Mouse (Mus musculus) MEL (cell line): ENCODE results near the gene Gda. TPM values are rescaled to one million over a fixed set of nuclear protein-coding genes. Genes with fewer than 3 reads are reported as not detected.

ENCODE experiments used
- DNase-seq: peaks from one replicate; pipeline ENCODE4 v3.0.0; 2011; ENCODE audit warnings: low read depth, low spot score
- H3K27ac ChIP-seq: 2 replicates; pipeline ENCODE4 v1.5.1; 2012; ENCODE audit warnings: low read depth, mild to moderate bottlenecking, control low read depth, low read length, moderate library complexity; ENCODE audit not compliant: control insufficient read depth
- H3K27me3 ChIP-seq, 2 experiments: fragments of 150-350 bp in 1 of 2; sonication (generic) in 1 of 2; 2 replicates each; pipeline ENCODE4 v1.6.1; 2012; ENCODE audit warnings: low read length in 2 of 2, mild to moderate bottlenecking in 2 of 2, improper control_type of control experiment in 1 of 2, moderate library complexity in 1 of 2; ENCODE audit not compliant: insufficient read depth in 2 of 2, control insufficient read depth in 1 of 2
- H3K36me3 ChIP-seq, 2 experiments: 2 replicates each; pipeline ENCODE4 v1.6.1; 2012 to 2014; ENCODE audit warnings: low read length in 2 of 2, improper control_type of control experiment in 1 of 2, inconsistent platforms in 1 of 2, mild to moderate bottlenecking in 1 of 2; ENCODE audit not compliant: insufficient read depth in 2 of 2, control insufficient read depth in 1 of 2
- H3K4me1 ChIP-seq, 2 experiments: fragments of 150-350 bp in 1 of 2; sonication (generic) in 1 of 2; 2 replicates each; pipeline ENCODE4 v1.6.1; 2012; ENCODE audit warnings: low read length in 2 of 2, improper control_type of control experiment in 1 of 2, mild to moderate bottlenecking in 1 of 2; ENCODE audit not compliant: insufficient read depth in 2 of 2, control insufficient read depth in 1 of 2
- H3K4me3 ChIP-seq, 2 experiments: fragments of 150-350 bp in 1 of 2; sonication (generic) in 1 of 2; 2 replicates each; pipeline ENCODE4 v1.5.1; 2012; ENCODE audit warnings: low read depth in 2 of 2, low read length in 2 of 2, mild to moderate bottlenecking in 2 of 2, moderate library complexity in 2 of 2, control low read depth in 1 of 2, improper control_type of control experiment in 1 of 2; ENCODE audit not compliant: control insufficient read depth in 1 of 2, insufficient read depth in 1 of 2
- H3K79me2 ChIP-seq: 2 replicates; pipeline ENCODE4 v1.6.1; 2012; ENCODE audit warnings: mild to moderate bottlenecking, low read length, moderate library complexity; ENCODE audit not compliant: control insufficient read depth, poor library complexity, insufficient read depth
- H3K9ac ChIP-seq: 2 replicates; pipeline ENCODE4 v1.6.1; 2012; ENCODE audit warnings: low read depth, mild to moderate bottlenecking, control low read depth, low read length, moderate library complexity; ENCODE audit not compliant: control insufficient read depth, poor library complexity, severe bottlenecking
- H3K9me3 ChIP-seq: fragments of 150-350 bp; sonication (generic); replicated peaks from 2 replicates; pipeline ENCODE4 v1.6.1; 2012; ENCODE audit warnings: mild to moderate bottlenecking, low read length, improper control_type of control experiment, moderate library complexity; ENCODE audit not compliant: insufficient read depth
- CHD1 ChIP-seq: IDR thresholded peaks from 2 replicates; pipeline ENCODE4 v1.6.1; 2012; ENCODE audit warnings: low read depth, mild to moderate bottlenecking, inconsistent platforms, low read length, improper control_type of control experiment
- CHD2 ChIP-seq: IDR thresholded peaks from 2 replicates; pipeline ENCODE4 v1.6.1; 2011; ENCODE audit warnings: low read length, improper control_type of control experiment
- CTCF ChIP-seq, 3 experiments: IDR thresholded peaks in 2 of 3; conservative IDR thresholded peaks in 1 of 3; 2 replicates each; pipeline ENCODE4 v1.5.1; 2011 to 2012; ENCODE audit warnings: low read length in 3 of 3, low read depth in 2 of 3, mild to moderate bottlenecking in 2 of 3, improper control_type of control experiment in 1 of 3, inconsistent platforms in 1 of 3, mixed read lengths in 1 of 3, moderate library complexity in 1 of 3; ENCODE audit not compliant: control insufficient read depth in 1 of 3, insufficient read depth in 1 of 3, poor library complexity in 1 of 3, severe bottlenecking in 1 of 3
- EP300 ChIP-seq, 2 experiments: IDR thresholded peaks; 2 replicates each; pipeline ENCODE4 v1.6.1; 2011; ENCODE audit warnings: improper control_type of control experiment in 2 of 2, low read length in 2 of 2, low read depth in 1 of 2, mild to moderate bottlenecking in 1 of 2
- ETS1 ChIP-seq: IDR thresholded peaks from 2 replicates; pipeline ENCODE4 v1.6.1; 2012; ENCODE audit warnings: low read depth, mild to moderate bottlenecking, inconsistent platforms, low read length, improper control_type of control experiment, moderate library complexity
- GABPA ChIP-seq: IDR thresholded peaks from 2 replicates; pipeline ENCODE4 v1.6.1; 2012; ENCODE audit warnings: low read depth, mild to moderate bottlenecking, inconsistent platforms, low read length, improper control_type of control experiment, moderate library complexity
- GATA1 ChIP-seq: IDR thresholded peaks from 2 replicates; pipeline ENCODE4 v1.6.1; 2011; ENCODE audit warnings: low read depth, low read length, improper control_type of control experiment
- HCFC1 ChIP-seq: IDR thresholded peaks from 2 replicates; pipeline ENCODE4 v1.6.1; 2012; ENCODE audit warnings: low read depth, mild to moderate bottlenecking, inconsistent platforms, low read length, improper control_type of control experiment, moderate library complexity
- JUND ChIP-seq: IDR thresholded peaks from 2 replicates; pipeline ENCODE4 v1.6.1; 2011; ENCODE audit warnings: low read depth, mild to moderate bottlenecking, improper control_type of control experiment, low read length
- KAT2A ChIP-seq: conservative IDR thresholded peaks from 2 replicates; pipeline ENCODE4 v1.6.1; 2012; ENCODE audit warnings: low read depth, low read length, improper control_type of control experiment, inconsistent platforms
- MAX ChIP-seq: IDR thresholded peaks from 2 replicates; pipeline ENCODE4 v1.6.1; 2011; ENCODE audit warnings: low read length, improper control_type of control experiment
- MEF2A ChIP-seq: IDR thresholded peaks from 2 replicates; pipeline ENCODE4 v1.6.1; 2014; ENCODE audit warnings: low read depth, mild to moderate bottlenecking, inconsistent platforms, low read length, improper control_type of control experiment; ENCODE audit not compliant: poor library complexity, insufficient replicate concordance, severe bottlenecking; ENCODE audit errors: extremely low read depth
- MXI1 ChIP-seq: IDR thresholded peaks from 2 replicates; pipeline ENCODE4 v1.6.1; 2011; ENCODE audit warnings: mild to moderate bottlenecking, low read depth, low read length, improper control_type of control experiment
- NELFE ChIP-seq: IDR thresholded peaks from 2 replicates; pipeline ENCODE4 v1.6.1; 2011; ENCODE audit warnings: low read depth, low read length, improper control_type of control experiment
- NRF1 ChIP-seq: IDR thresholded peaks from 2 replicates; pipeline ENCODE4 v1.6.1; 2014; ENCODE audit warnings: low read depth, mild to moderate bottlenecking, inconsistent platforms, low read length, improper control_type of control experiment, moderate library complexity; ENCODE audit not compliant: poor library complexity, insufficient read depth, severe bottlenecking
- POLR2A ChIP-seq, 2 experiments: IDR thresholded peaks; 2 replicates each; pipeline ENCODE4 v1.6.1; 2011 to 2012; ENCODE audit warnings: low read length in 2 of 2, mild to moderate bottlenecking in 2 of 2, control low read depth in 1 of 2, improper control_type of control experiment in 1 of 2, low read depth in 1 of 2, moderate library complexity in 1 of 2; ENCODE audit not compliant: control insufficient read depth in 1 of 2, insufficient read depth in 1 of 2, poor library complexity in 1 of 2
- POLR2AphosphoS2 ChIP-seq: IDR thresholded peaks from 2 replicates; pipeline ENCODE4 v1.6.1; 2011; ENCODE audit warnings: low read length, improper control_type of control experiment
- POLR2AphosphoS5 ChIP-seq: IDR thresholded peaks from 2 replicates; pipeline ENCODE4 v1.6.1; 2012; ENCODE audit warnings: low read depth, borderline replicate concordance, mild to moderate bottlenecking, inconsistent platforms, low read length, moderate library complexity, mixed read lengths
- RCOR1 ChIP-seq: IDR thresholded peaks from 2 replicates; pipeline ENCODE4 v1.6.1; 2012; ENCODE audit warnings: low read depth, mild to moderate bottlenecking, inconsistent platforms, low read length, improper control_type of control experiment
- TAL1 ChIP-seq: IDR thresholded peaks from 2 replicates; pipeline ENCODE4 v1.6.1; 2012; ENCODE audit warnings: mild to moderate bottlenecking, inconsistent platforms, low read length, moderate library complexity, mixed read lengths
- TCF12 ChIP-seq: IDR thresholded peaks from 2 replicates; pipeline ENCODE4 v1.6.1; 2014; ENCODE audit warnings: low read depth, mild to moderate bottlenecking, inconsistent platforms, low read length, improper control_type of control experiment, moderate library complexity
- USF1 ChIP-seq: IDR thresholded peaks from 2 replicates; pipeline ENCODE4 v1.6.1; 2014; ENCODE audit warnings: low read depth, mild to moderate bottlenecking, inconsistent platforms, low read length, improper control_type of control experiment, moderate library complexity
- USF2 ChIP-seq, 2 experiments: IDR thresholded peaks; 2 replicates each; pipeline ENCODE4 v1.6.1; 2011 to 2012; ENCODE audit warnings: improper control_type of control experiment in 2 of 2, low read length in 2 of 2, borderline replicate concordance in 1 of 2, inconsistent platforms in 1 of 2, low read depth in 1 of 2, mild to moderate bottlenecking in 1 of 2; ENCODE audit not compliant: insufficient read depth in 1 of 2
- ZC3H11A ChIP-seq: IDR thresholded peaks from 2 replicates; pipeline ENCODE4 v1.6.1; 2012; ENCODE audit warnings: low read depth, mild to moderate bottlenecking, inconsistent platforms, low read length, improper control_type of control experiment
- ZKSCAN1 ChIP-seq: IDR thresholded peaks from 2 replicates; pipeline ENCODE4 v1.6.1; 2012; ENCODE audit warnings: low read depth, mild to moderate bottlenecking, inconsistent platforms, low read length, improper control_type of control experiment, moderate library complexity
- polyA plus RNA-seq, 2 experiments: library from polyadenylated mRNA; stranded (reverse) in 1 of 2; unstranded in 1 of 2; fragments of >175 nt in 1 of 2; fragments of >200 nt in 1 of 2; gene quantifications; 2 replicates each; pipeline versions ENCODE4 v1.2.1 to v1.2.4; 2012; ENCODE audit warnings: low replicate concordance in 2 of 2, low read depth in 1 of 2; ENCODE audit not compliant: insufficient read length in 2 of 2, insufficient read depth in 1 of 2, missing spikeins in 1 of 2
- total RNA-seq: library from RNA; depleted of rRNA; stranded (reverse); fragments of 300-350 nt; gene quantifications from 2 replicates; pipeline ENCODE4 v1.2.3, GENCODE M21; 2012

Gda gene
- total and polyA plus RNA-seq, 3 experiments, result 0.38 to 2.9 TPM; not detected in 1

GRCm38 (mm10) chr19:21479183-21480052, 6.2 kb upstream of the Gda start:
- Histone ChIP-seq H3K4me3 (no peak overlapping the region), H3K79me2 (no peaks in the 10 kb centered on the region), H3K9ac (no peak overlapping the region), H3K27me3 (peaks cover 0 to 1% of the 10 kb centered on the region in 2 experiments; a peak in 1 of 4 replicates), H3K27ac (no peak overlapping the region), H3K36me3 (peaks cover 0 to 5% of the 10 kb centered on the region in 2 experiments; a peak in 2 of 4 replicates), H3K4me1 (peaks cover 0 to 4% of the 10 kb centered on the region in 2 experiments; a peak in 2 of 4 replicates), H3K9me3 (no peaks in the 10 kb centered on the region)
- TF ChIP-seq ETS1, result no peak
- TF ChIP-seq TAL1, result no peak
- TF ChIP-seq USF1, result no peak
- TF ChIP-seq NELFE, result no peak
- TF ChIP-seq ZC3H11A, result no peak
- no peak for TF ChIP-seq TCF12
- TF ChIP-seq CHD1, result no peak
- TF ChIP-seq KAT2A, result no peak
- no peak for TF ChIP-seq NRF1
- TF ChIP-seq JUND, result no peak
- TF ChIP-seq ZKSCAN1, result no peak
- no peak for TF ChIP-seq MXI1
- no peak for TF ChIP-seq MAX
- TF ChIP-seq POLR2AphosphoS5, result no peak
- TF ChIP-seq CHD2, result no peak
- no peak for TF ChIP-seq USF2 (IDR thresholded peaks at IDR 0.05; ENCODE audit: borderline replicate concordance in 1 of 2, insufficient read depth in 1 of 2, low read depth in 1 of 2, low read length in 2 of 2)
- TF ChIP-seq GABPA, result no peak
- TF ChIP-seq EP300 (IDR thresholded peaks at IDR 0.05; ENCODE audit: low read depth in 1 of 2, low read length in 2 of 2), result no peak
- TF ChIP-seq CTCF (IDR thresholded peaks at IDR 0.05 in 2 of 3, conservative IDR thresholded peaks at IDR 0.05 in 1 of 3; ENCODE audit: control insufficient read depth in 1 of 3, insufficient read depth in 1 of 3, low read depth in 2 of 3, low read length in 3 of 3, poor library complexity in 1 of 3, severe bottlenecking in 1 of 3), result no peak
- no peak for DNase-seq

GRCm38 (mm10) chr19:21478538-21478937, 5.3 kb upstream of the Gda start:
- H3K4me1 ChIP-seq, result peaks cover 0 to 4% of the 10 kb centered on the region in 2 experiments; a peak in 2 of 4 replicates
- H3K79me2 ChIP-seq, result no peaks in the 10 kb centered on the region
- TF ChIP-seq RCOR1 (no peak), POLR2AphosphoS2 (no peak), EP300 (IDR thresholded peaks at IDR 0.05; ENCODE audit: low read depth in 1 of 2, low read length in 2 of 2) (no peak), POLR2A (IDR thresholded peaks at IDR 0.05; ENCODE audit: control insufficient read depth in 1 of 2, insufficient read depth in 1 of 2, low read depth in 1 of 2, low read length in 2 of 2, poor library complexity in 1 of 2) (no peak), MXI1 (no peak), ZKSCAN1 (no peak), MEF2A (no peak), GATA1 (no peak), POLR2AphosphoS5 (no peak), HCFC1 (no peak)
- no peak overlapping the region for H3K27ac ChIP-seq
- no peak overlapping the region for H3K9ac ChIP-seq
- no peaks in the 10 kb centered on the region for H3K9me3 ChIP-seq
- peaks cover 0 to 1% of the 10 kb centered on the region in 2 experiments; a peak in 1 of 4 replicates for H3K27me3 ChIP-seq
- H3K4me3 ChIP-seq, result no peak overlapping the region
- DNase-seq, result no peak
- H3K36me3 ChIP-seq, result peaks cover 0 to 5% of the 10 kb centered on the region in 2 experiments; a peak in 2 of 4 replicates
